Mouse (Mus musculus): ENCODE measurements around the gene Eya2. TPM values are rescaled to one million over a fixed set of nuclear protein-coding genes. Genes with fewer than 3 reads are reported as not detected.

Gene Eya2
- polyA plus RNA-seq, 2 experiments: 18.8 to 32.6 TPM

- Histone ChIP-seq H3K27me3 (ENCODE audit: control insufficient read depth, insufficient read depth, low read length) (no peaks in the 10 kb centered on the region), H3K27ac (replicated peaks; ENCODE audit: low read depth, low read length) (no peak overlapping the region), H3K4me3 (replicated peaks; ENCODE audit: low read length) (no peak overlapping the region), H3K4me1 (ENCODE audit: control insufficient read depth, insufficient read depth, low read length) (no peaks in the 10 kb centered on the region; the same call in 1 of the 2 replicates), H3K36me3 (ENCODE audit: control insufficient read depth, insufficient read depth, low read length) (peaks cover 89% of the 10 kb centered on the region), H3K9ac (ENCODE audit: low read depth, low read length, severe bottlenecking) (no peak overlapping the region), H3K4me2 (replicated peaks; ENCODE audit: low read depth, low read length, severe bottlenecking) (no peak overlapping the region), H3K9me3 (ENCODE audit: control insufficient read depth, low read length) (no peaks in the 10 kb centered on the region)
- TF ChIP-seq POLR2A (IDR thresholded peaks at IDR 0.05; ENCODE audit: borderline replicate concordance, extremely low read depth, insufficient read depth, insufficient read length): no peak
- 76% methylated on average over 1 of the region's 1 CpGs for WGBS
- no peak for ATAC-seq (ENCODE audit: low FRiP score, low read depth)
- peak; percentile 37 for DNase-seq (ENCODE audit: low spot score)
These were observed 191.6 kb downstream of the Eya2 start for GRCm38 (mm10) chr2:165786467-165786866.

- no peak overlapping the region for H3K9ac ChIP-seq (ENCODE audit: low read depth, low read length, severe bottlenecking)
- no peak overlapping the region for H3K4me2 ChIP-seq (replicated peaks; ENCODE audit: low read depth, low read length, severe bottlenecking)
- DNase-seq (ENCODE audit: low spot score): peak; percentile 79
- no peaks in the 10 kb centered on the region for H3K27me3 ChIP-seq (ENCODE audit: control insufficient read depth, insufficient read depth, low read length)
- H3K36me3 ChIP-seq (ENCODE audit: control insufficient read depth, insufficient read depth, low read length): peaks cover 95% of the 10 kb centered on the region
- TF ChIP-seq POLR2A (IDR thresholded peaks at IDR 0.05; ENCODE audit: borderline replicate concordance, extremely low read depth, insufficient read depth, insufficient read length): no peak
- no peak for ATAC-seq (ENCODE audit: low FRiP score, low read depth)
- no peak overlapping the region for H3K4me3 ChIP-seq (replicated peaks; ENCODE audit: low read length)
- no peaks in the 10 kb centered on the region; the same call in 1 of the 2 replicates for H3K4me1 ChIP-seq (ENCODE audit: control insufficient read depth, insufficient read depth, low read length)
- no peaks in the 10 kb centered on the region for H3K9me3 ChIP-seq (ENCODE audit: control insufficient read depth, low read length)
- 60% methylated on average over 11 of the region's 11 CpGs for WGBS
- H3K27ac ChIP-seq (replicated peaks; ENCODE audit: low read depth, low read length): no peak overlapping the region
These were observed 193.2 kb downstream of the Eya2 start for GRCm38 (mm10) chr2:165788005-165788404.

GRCm38 (mm10) chr2:165788796-165789195 lies 194.0 kb downstream of the Eya2 start:
- no peak for DNase-seq (ENCODE audit: low spot score)
- no peak overlapping the region for H3K9ac ChIP-seq (ENCODE audit: low read depth, low read length, severe bottlenecking)
- H3K27ac ChIP-seq (replicated peaks; ENCODE audit: low read depth, low read length): no peak overlapping the region
- H3K9me3 ChIP-seq (ENCODE audit: control insufficient read depth, low read length): no peaks in the 10 kb centered on the region
- H3K4me3 ChIP-seq (replicated peaks; ENCODE audit: low read length): no peak overlapping the region
- WGBS: 92% methylated on average over 9 of the region's 9 CpGs
- TF ChIP-seq POLR2A (IDR thresholded peaks at IDR 0.05; ENCODE audit: borderline replicate concordance, extremely low read depth, insufficient read depth, insufficient read length): no peak
- H3K4me2 ChIP-seq (replicated peaks; ENCODE audit: low read depth, low read length, severe bottlenecking): no peak overlapping the region
- no peaks in the 10 kb centered on the region for H3K27me3 ChIP-seq (ENCODE audit: control insufficient read depth, insufficient read depth, low read length)
- no peaks in the 10 kb centered on the region; the same call in 1 of the 2 replicates for H3K4me1 ChIP-seq (ENCODE audit: control insufficient read depth, insufficient read depth, low read length)
- no peak for ATAC-seq (ENCODE audit: low FRiP score, low read depth)
- peaks cover 94% of the 10 kb centered on the region for H3K36me3 ChIP-seq (ENCODE audit: control insufficient read depth, insufficient read depth, low read length)

- H3K36me3 ChIP-seq (ENCODE audit: control insufficient read depth, insufficient read depth, low read length): peaks cover 93% of the 10 kb centered on the region
- DNase-seq (ENCODE audit: low spot score) (no peak), ATAC-seq (ENCODE audit: low FRiP score, low read depth) (no peak)
- H3K27me3 ChIP-seq (ENCODE audit: control insufficient read depth, insufficient read depth, low read length): no peaks in the 10 kb centered on the region
- no peak for TF ChIP-seq POLR2A (IDR thresholded peaks at IDR 0.05; ENCODE audit: borderline replicate concordance, extremely low read depth, insufficient read depth, insufficient read length)
- no peak overlapping the region for H3K4me3 ChIP-seq (replicated peaks; ENCODE audit: low read length)
- no peak overlapping the region for H3K9ac ChIP-seq (ENCODE audit: low read depth, low read length, severe bottlenecking)
- H3K27ac ChIP-seq (replicated peaks; ENCODE audit: low read depth, low read length): no peak overlapping the region
- H3K4me1 ChIP-seq (ENCODE audit: control insufficient read depth, insufficient read depth, low read length): no peaks in the 10 kb centered on the region; the same call in 1 of the 2 replicates
- no peak overlapping the region for H3K4me2 ChIP-seq (replicated peaks; ENCODE audit: low read depth, low read length, severe bottlenecking)
- 93% methylated on average over 3 of the region's 3 CpGs for WGBS
- no peaks in the 10 kb centered on the region for H3K9me3 ChIP-seq (ENCODE audit: control insufficient read depth, low read length)
These were observed 194.8 kb downstream of the Eya2 start for GRCm38 (mm10) chr2:165789667-165790066.

- Histone ChIP-seq H3K4me2 (replicated peaks; ENCODE audit: low read depth, low read length, severe bottlenecking) (no peak overlapping the region), H3K27me3 (ENCODE audit: control insufficient read depth, insufficient read depth, low read length) (no peaks in the 10 kb centered on the region), H3K9me3 (ENCODE audit: control insufficient read depth, low read length) (no peaks in the 10 kb centered on the region), H3K36me3 (ENCODE audit: control insufficient read depth, insufficient read depth, low read length) (peaks cover 90% of the 10 kb centered on the region), H3K4me1 (ENCODE audit: control insufficient read depth, insufficient read depth, low read length) (no peaks in the 10 kb centered on the region; the same call in 1 of the 2 replicates), H3K27ac (replicated peaks; ENCODE audit: low read depth, low read length) (no peak overlapping the region), H3K9ac (ENCODE audit: low read depth, low read length, severe bottlenecking) (no peak overlapping the region), H3K4me3 (replicated peaks; ENCODE audit: low read length) (no peak overlapping the region)
- 68% methylated on average over 7 of the region's 7 CpGs for WGBS
- TF ChIP-seq POLR2A (IDR thresholded peaks at IDR 0.05; ENCODE audit: borderline replicate concordance, extremely low read depth, insufficient read depth, insufficient read length): no peak
- no peak for DNase-seq (ENCODE audit: low spot score)
- no peak for ATAC-seq (ENCODE audit: low FRiP score, low read depth)
These were observed 196.2 kb downstream of the Eya2 start for GRCm38 (mm10) chr2:165791026-165791425.

- DNase-seq (ENCODE audit: low spot score) (peak; percentile 42), ATAC-seq (ENCODE audit: low FRiP score, low read depth) (no peak)
- Histone ChIP-seq H3K27ac (replicated peaks; ENCODE audit: low read depth, low read length) (no peak overlapping the region), H3K4me1 (ENCODE audit: control insufficient read depth, insufficient read depth, low read length) (no peaks in the 10 kb centered on the region; the same call in 1 of the 2 replicates), H3K36me3 (ENCODE audit: control insufficient read depth, insufficient read depth, low read length) (peaks cover 90% of the 10 kb centered on the region), H3K4me2 (replicated peaks; ENCODE audit: low read depth, low read length, severe bottlenecking) (no peak overlapping the region), H3K9me3 (ENCODE audit: control insufficient read depth, low read length) (no peaks in the 10 kb centered on the region), H3K4me3 (replicated peaks; ENCODE audit: low read length) (no peak overlapping the region), H3K9ac (ENCODE audit: low read depth, low read length, severe bottlenecking) (no peak overlapping the region), H3K27me3 (ENCODE audit: control insufficient read depth, insufficient read depth, low read length) (no peaks in the 10 kb centered on the region)
- WGBS: 67% methylated on average over 9 of the region's 9 CpGs
- TF ChIP-seq POLR2A (IDR thresholded peaks at IDR 0.05; ENCODE audit: borderline replicate concordance, extremely low read depth, insufficient read depth, insufficient read length): no peak
These were observed 196.8 kb downstream of the Eya2 start for GRCm38 (mm10) chr2:165791657-165792056.
